In genomic region chr1:161033856-161034434, GRCm38 (mm10) we compare ENCODE assay signal across 7 mouse cellular contexts. TPM values are rescaled to one million over a fixed set of nuclear protein-coding genes. Genes with fewer than 3 reads are reported as not detected.
DNase-seq lines count a peak whose midpoint lies in the region; ATAC-seq and TF ChIP-seq lines count a peak whose summit lies in the region.

No protein-coding gene starts in this region.

- peak overlapping the region; percentile 55 for H3K27ac ChIP-seq in testis, adult 2 months (ENCODE audit: control insufficient read depth, insufficient read depth, low read depth, low read length)
- peak overlapping the region; percentile 85 for H3K27ac ChIP-seq in forebrain, embryonic 13.5 days
- peak overlapping the region; percentile 98 for H3K27ac ChIP-seq in liver, embryonic 15.5 days (replicated peaks)

- no peaks in the 10 kb centered on the region for H3K4me1 ChIP-seq in testis, adult 2 months (ENCODE audit: control insufficient read depth, insufficient read depth, low read length)
- H3K4me1 ChIP-seq in forebrain, embryonic 13.5 days, result peaks cover 38% of the 10 kb centered on the region
- peaks cover 53% of the 10 kb centered on the region for H3K4me1 ChIP-seq in liver, embryonic 15.5 days (replicated peaks)

- no peaks in the 10 kb centered on the region; the same call in none of the 2 replicates for H3K36me3 ChIP-seq in testis, adult 2 months (ENCODE audit: control insufficient read depth, insufficient read depth, low read length)
- H3K36me3 ChIP-seq in forebrain, embryonic 13.5 days (ENCODE audit: poor library complexity, severe bottlenecking), result peaks cover 57% of the 10 kb centered on the region
- peaks cover 45% of the 10 kb centered on the region for H3K36me3 ChIP-seq in liver, embryonic 15.5 days (replicated peaks)

- no peaks in the 10 kb centered on the region for H3K27me3 ChIP-seq in testis, adult 2 months (ENCODE audit: control insufficient read depth, insufficient read depth, low read length)
- no peaks in the 10 kb centered on the region for H3K27me3 ChIP-seq in forebrain, embryonic 13.5 days
- no peaks in the 10 kb centered on the region for H3K27me3 ChIP-seq in liver, embryonic 15.5 days

- H3K4me2 ChIP-seq in forebrain, embryonic 13.5 days, result peak overlapping the region; percentile 74
- H3K4me2 ChIP-seq in liver, embryonic 15.5 days, result peak overlapping the region; percentile 85

- ATAC-seq in forebrain, embryonic 13.5 days, result no peak
- no peak for ATAC-seq in liver, embryonic 15.5 days (ENCODE audit: insufficient read depth)

- H3K9ac ChIP-seq in forebrain, embryonic 13.5 days, result peak overlapping the region; percentile 98
- H3K9ac ChIP-seq in liver, embryonic 15.5 days, result peak overlapping the region; percentile 81

- no peak for DNase-seq in testis, postnatal 14 days (ENCODE audit: low spot score)
- DNase-seq in urinary bladder, postnatal 4 days (ENCODE audit: low spot score in 2 of 2), result no peak
- no peak for DNase-seq in ovary, postnatal 10 days (ENCODE audit: low spot score)
- no peak for DNase-seq in cerebellum, adult 8-10 months

- no peak for TF ChIP-seq CTCF in testis, adult 2 months (IDR thresholded peaks at IDR 0.05; ENCODE audit: control insufficient read depth, insufficient read depth, insufficient replicate concordance, low read depth, low read length)

- WGBS in forebrain, embryonic 13.5 days, result 2% methylated on average over 21 of the region's 21 CpGs
- under 1% methylated on average over 21 of the region's 21 CpGs for WGBS in liver, embryonic 15.5 days (ENCODE audit: insufficient replicate concordance)

- no peak for TF ChIP-seq POLR2A in testis, adult 2 months (IDR thresholded peaks at IDR 0.05; ENCODE audit: control insufficient read depth, low read depth, low read length)

- no peaks in the 10 kb centered on the region for H3K9me3 ChIP-seq in forebrain, embryonic 13.5 days (replicated peaks)
- H3K9me3 ChIP-seq in liver, embryonic 15.5 days (replicated peaks), result no peaks in the 10 kb centered on the region

- H3K4me3 ChIP-seq in testis, adult 2 months (ENCODE audit: control insufficient read depth, low read depth, low read length), result peak overlapping the region; percentile 96
- peak overlapping the region; percentile 86 for H3K4me3 ChIP-seq in forebrain, embryonic 13.5 days
- H3K4me3 ChIP-seq in liver, embryonic 15.5 days (replicated peaks), result peak overlapping the region; percentile 85

RNA-seq across cellular contexts. Expression of gene Zbtb37, which starts 0.7 kb away (rescaled TPM):
- 2.4 and 3.2 TPM in 2 replicates for polyA plus RNA-seq in testis, adult 2 months (2012; rRNA removed)
- 10.1 and 12.9 TPM in 2 replicates for polyA plus RNA-seq in forebrain, embryonic 13.5 days (2015; fragmentation: Nextera tagmentation; extraction: Ambion mirVana)
- polyA plus RNA-seq in liver, embryonic 15.5 days (2015; fragmentation: Nextera tagmentation; extraction: Ambion mirVana), result 1.3 and 2.0 TPM in 2 replicates

RNA-seq across cellular contexts. Expression of gene Dars2, which starts 36.5 kb away (rescaled TPM):
- polyA plus RNA-seq in testis, adult 2 months (2012; rRNA removed), result 6.3 and 8.0 TPM in 2 replicates
- 36.8 and 42.8 TPM in 2 replicates for polyA plus RNA-seq in forebrain, embryonic 13.5 days (2015; fragmentation: Nextera tagmentation; extraction: Ambion mirVana)
- polyA plus RNA-seq in liver, embryonic 15.5 days (2015; fragmentation: Nextera tagmentation; extraction: Ambion mirVana), result 29.9 and 30.5 TPM in 2 replicates

RNA-seq across cellular contexts. Expression of gene Cenpl, which starts 36.6 kb away (rescaled TPM):
- 5.5 and 5.7 TPM in 2 replicates for polyA plus RNA-seq in testis, adult 2 months (2012; rRNA removed)
- polyA plus RNA-seq in forebrain, embryonic 13.5 days (2015; fragmentation: Nextera tagmentation; extraction: Ambion mirVana), result 33.0 and 36.5 TPM in 2 replicates
- 38.0 and 39.3 TPM in 2 replicates for polyA plus RNA-seq in liver, embryonic 15.5 days (2015; fragmentation: Nextera tagmentation; extraction: Ambion mirVana)

RNA-seq across cellular contexts. Expression of gene Serpinc1, which starts 55.6 kb away (rescaled TPM):
- 0.69 and 1.3 TPM in 2 replicates for polyA plus RNA-seq in testis, adult 2 months (2012; rRNA removed)
- 3.2 and 3.8 TPM in 2 replicates for polyA plus RNA-seq in forebrain, embryonic 13.5 days (2015; fragmentation: Nextera tagmentation; extraction: Ambion mirVana)
- polyA plus RNA-seq in liver, embryonic 15.5 days (2015; fragmentation: Nextera tagmentation; extraction: Ambion mirVana), result 916 and 1,075 TPM in 2 replicates
